Mouse (Mus musculus) heart, adult 2 months (tissue): Measurements from ENCODE around the gene Irf2.

Experiments
- CTCF ChIP-seq: fragments of 200-600 bp; IDR thresholded peaks from 2 replicates; pipeline ENCODE4 v1.8.1; 2022; ENCODE audit warnings: antibody characterized with exemption, mild to moderate bottlenecking, moderate library complexity
- EP300 ChIP-seq: fragments of 200-500 bp; IDR thresholded peaks from 2 replicates; pipeline ENCODE4 v1.6.1; 2011; ENCODE audit warnings: low read depth, low read length, control low read depth; ENCODE audit not compliant: insufficient read depth
- POLR2A ChIP-seq: fragments of 200-500 bp; IDR thresholded peaks from 2 replicates; pipeline ENCODE4 v1.6.1; 2011; ENCODE audit warnings: mild to moderate bottlenecking, low read depth, low read length, control low read depth; ENCODE audit not compliant: insufficient read depth

GRCm38 (mm10) chr8:46761454-46761853 lies 21.9 kb downstream of the Irf2 start:
- no peak for TF ChIP-seq EP300
- TF ChIP-seq POLR2A, result no peak
- no peak for TF ChIP-seq CTCF
